Mouse (Mus musculus): ENCODE measurements at regions not wholly inside any gene's neighbourhood (a gene's known extent, or its start where the extent isn't known, plus 50 kb on each side); places are given as distances from the start of the nearest gene placed in this dataset.

DNA sequence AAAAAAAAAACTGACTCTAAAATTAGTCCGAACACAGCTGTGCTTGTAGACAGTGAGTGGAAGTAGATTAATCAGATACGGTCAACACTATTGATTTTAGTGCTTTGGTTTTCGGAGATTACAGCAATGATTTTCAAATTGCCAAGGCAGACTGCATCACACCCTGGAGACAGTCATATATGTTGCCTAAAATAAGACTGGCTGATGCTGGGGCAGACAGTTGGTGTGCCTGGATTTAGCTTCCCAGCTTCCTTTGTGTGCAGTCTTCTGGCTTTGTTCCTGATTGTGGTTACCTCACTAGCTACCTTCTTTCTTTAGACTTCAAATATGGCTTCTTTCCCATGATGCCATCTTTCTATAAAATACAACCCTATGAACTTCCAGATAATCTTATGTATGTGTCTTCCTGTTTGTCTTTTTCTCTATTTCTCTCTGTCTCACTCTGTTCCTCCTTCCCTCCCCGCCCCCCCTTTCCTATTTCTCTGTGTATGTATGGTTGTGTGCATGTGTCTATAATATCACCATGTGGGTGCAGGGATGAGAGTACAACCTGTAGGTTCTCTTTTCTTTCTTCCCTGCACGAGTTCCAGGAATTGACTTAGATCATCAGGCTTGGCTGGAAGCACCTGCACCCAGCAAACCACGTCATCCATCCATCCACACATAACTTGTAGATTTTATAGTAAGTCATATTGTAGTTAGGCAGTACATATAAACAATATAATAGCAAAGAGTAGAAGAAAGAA is 199.7 kb upstream of the Gm9008 start:
- DNase-seq, result no peak
- intact Hi-C loops (cut with DNase I; ENCODE audit: low total_unique reads), result no loop called here

GRCm38 (mm10) chr6:76688831-76689230 is 191.2 kb upstream of the Gm9008 start:
- intact Hi-C loops (cut with DNase I; ENCODE audit: low total_unique reads), result no loop called here
- no peak for DNase-seq

- intact Hi-C loops (cut with DNase I; ENCODE audit: low total_unique reads), result no loop called here
- DNase-seq, result no peak
Observed at GRCm38 (mm10) chr6:76639583-76639982, 142.0 kb upstream of the Gm9008 start.

- intact Hi-C loops (cut with DNase I; ENCODE audit: low total_unique reads), result no loop called here
- no peak for DNase-seq
Observed at GRCm38 (mm10) chr6:76628379-76628778, 130.8 kb upstream of the Gm9008 start.

DNA sequence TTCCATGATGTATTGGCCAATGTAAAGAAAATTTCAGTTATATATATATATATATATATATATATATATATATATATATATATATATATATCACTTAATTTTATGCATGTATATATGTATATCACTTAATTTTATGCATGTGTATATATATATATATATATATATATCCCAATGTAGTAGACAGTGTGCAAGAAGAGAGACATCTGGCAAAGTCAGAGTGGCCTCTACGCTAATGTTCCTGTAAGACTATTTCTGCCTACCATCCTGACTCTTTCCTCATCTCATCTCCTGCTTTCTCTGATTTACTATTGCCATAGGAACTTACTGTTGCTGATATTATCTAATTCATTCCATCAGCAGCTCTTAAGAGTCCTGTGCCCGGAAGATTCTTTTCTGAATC is 123.9 kb upstream of the Gm9008 start:
- intact Hi-C loops (cut with DNase I; ENCODE audit: low total_unique reads), result no loop called here
- no peak for DNase-seq

DNA sequence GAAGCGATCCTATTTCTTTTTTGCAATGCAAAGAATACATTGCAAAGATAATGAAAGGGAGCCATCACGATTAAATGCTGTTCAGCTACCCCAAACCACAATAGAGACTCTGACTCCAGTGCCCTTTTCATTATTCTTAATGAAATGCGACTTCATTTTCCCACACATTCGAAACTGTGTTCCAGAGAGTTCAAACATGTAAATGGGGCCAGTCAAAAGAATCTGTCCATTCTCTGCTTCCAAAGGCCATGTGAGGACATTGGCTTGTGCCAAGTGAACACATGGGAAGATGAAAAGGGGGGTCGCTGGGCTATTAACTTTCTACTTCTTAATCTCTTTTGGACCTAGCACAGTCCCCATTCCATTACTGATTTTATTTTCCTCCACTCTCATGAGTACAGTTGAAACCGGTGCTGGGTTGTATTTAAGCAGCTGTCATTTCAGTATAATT is 123.2 kb upstream of the Gm9008 start:
- intact Hi-C loops (cut with DNase I; ENCODE audit: low total_unique reads), result no loop called here
- peak; percentile 24 for DNase-seq

Measured in gastrocnemius, postnatal 14 days (tissue).